Mouse (Mus musculus): ENCODE data around the gene Mafg. TPM values are rescaled to one million over a fixed set of nuclear protein-coding genes. Genes with fewer than 3 reads are reported as not detected.

The Mafg gene
- polyA plus RNA-seq (2012; rRNA removed), result 52.3 and 57.4 TPM in 2 replicates

GRCm38 (mm10) chr11:120633520-120634343 lies at the start of gene Mafg:
Mafg (minus strand) TSS chr11:120633600.

GRCm38 (mm10) chr11:120672687-120673593 lies 39.5 kb upstream of the Mafg start, which contains the start of gene Aspscr1:
Aspscr1 (plus strand) TSS chr11:120672973.

DNA sequence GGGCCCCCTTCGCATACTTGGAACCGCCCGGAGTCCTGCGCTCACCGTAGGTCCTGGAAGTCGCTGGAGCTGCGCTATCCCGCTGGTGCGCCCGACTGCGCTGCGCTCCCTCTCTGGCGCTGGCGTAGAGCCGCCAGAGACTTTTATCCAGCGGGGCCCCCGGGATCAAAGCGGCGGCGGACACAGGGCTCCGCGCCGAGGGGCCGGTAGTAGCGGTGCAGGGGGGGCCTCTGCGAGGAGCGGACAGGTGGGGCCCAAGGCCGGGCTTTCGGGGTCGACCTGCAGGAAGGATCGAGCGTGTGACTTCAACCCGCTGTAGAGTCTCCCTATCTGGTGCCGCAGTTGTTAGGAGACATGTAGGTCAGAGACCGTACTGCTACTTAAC lies 27.7 kb upstream of the Mafg start, which contains the start of gene Notum:
Gene Notum, minus strand, starts transcription at position 100 of the 385 bp plus-strand sequence.

DNA sequence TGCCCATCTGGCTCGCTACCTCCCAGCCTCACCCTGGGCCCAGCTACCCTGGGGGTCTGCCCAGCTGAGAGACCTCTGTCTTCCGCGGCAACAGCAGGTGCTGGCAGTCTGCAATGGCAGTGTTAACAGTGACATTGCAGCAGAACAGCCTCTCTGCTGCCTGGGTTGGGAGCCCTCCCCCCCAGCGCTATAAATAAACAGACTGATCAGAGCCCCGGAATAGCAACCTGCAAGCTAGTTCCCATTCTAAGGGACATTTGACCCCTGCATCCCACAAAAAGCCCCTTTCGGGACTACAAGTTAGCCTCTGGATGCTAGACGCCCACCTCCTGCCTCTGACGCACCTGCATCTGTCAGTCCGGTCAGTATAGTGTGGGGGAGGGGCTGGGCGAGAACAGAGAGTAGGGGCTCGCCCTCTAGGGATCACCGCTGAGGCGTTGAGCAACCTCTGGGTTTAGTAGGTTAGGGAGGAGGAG lies 14.6 kb upstream of the Mafg start, which contains the start of gene Myadml2:
Gene Myadml2, minus strand, starts transcription at position 158 of the 476 bp plus-strand sequence.

GRCm38 (mm10) chr11:120643601-120643987 lies 10.2 kb upstream of the Mafg start, which contains the start of gene Pycr1:
Pycr1 (minus strand) TSS chr11:120643769.

GRCm38 (mm10) chr11:120625152-120625775 lies 8.1 kb downstream of the Mafg start, which contains the start of gene Sirt7:
Sirt7 (minus strand) TSS chr11:120625240.

DNA sequence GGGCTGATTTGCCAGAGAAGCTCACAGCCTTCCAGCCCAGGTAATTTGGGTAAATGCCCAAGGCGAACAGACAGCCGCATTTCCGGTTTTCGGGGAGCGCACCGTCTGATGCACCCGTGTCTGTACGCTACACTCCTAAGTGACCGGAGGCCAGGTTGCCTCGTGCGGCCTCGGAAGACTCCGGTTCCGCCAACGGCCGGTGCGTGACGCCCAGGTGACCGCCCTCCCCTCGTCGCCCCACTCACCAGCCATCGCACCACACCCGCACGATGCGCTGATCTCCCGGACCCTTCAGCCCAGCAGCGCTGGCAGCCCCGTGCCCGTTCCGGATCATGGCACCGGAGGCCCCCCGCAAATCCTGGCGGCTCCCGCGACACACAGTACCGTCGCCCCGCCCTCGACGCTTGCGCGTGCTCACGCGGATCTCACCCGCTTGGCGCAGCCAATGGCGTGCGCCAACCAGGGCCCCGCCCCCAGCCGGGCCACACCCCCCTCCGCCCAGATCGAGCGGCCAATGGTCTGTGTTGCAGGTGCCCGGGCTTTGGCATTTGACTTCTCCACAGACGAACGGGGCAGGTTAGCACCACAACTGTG lies 15.8 kb downstream of the Mafg start, which contains the start of gene Pcyt2:
Gene Pcyt2, minus strand, starts transcription at position 418 of the 594 bp plus-strand sequence.

DNA sequence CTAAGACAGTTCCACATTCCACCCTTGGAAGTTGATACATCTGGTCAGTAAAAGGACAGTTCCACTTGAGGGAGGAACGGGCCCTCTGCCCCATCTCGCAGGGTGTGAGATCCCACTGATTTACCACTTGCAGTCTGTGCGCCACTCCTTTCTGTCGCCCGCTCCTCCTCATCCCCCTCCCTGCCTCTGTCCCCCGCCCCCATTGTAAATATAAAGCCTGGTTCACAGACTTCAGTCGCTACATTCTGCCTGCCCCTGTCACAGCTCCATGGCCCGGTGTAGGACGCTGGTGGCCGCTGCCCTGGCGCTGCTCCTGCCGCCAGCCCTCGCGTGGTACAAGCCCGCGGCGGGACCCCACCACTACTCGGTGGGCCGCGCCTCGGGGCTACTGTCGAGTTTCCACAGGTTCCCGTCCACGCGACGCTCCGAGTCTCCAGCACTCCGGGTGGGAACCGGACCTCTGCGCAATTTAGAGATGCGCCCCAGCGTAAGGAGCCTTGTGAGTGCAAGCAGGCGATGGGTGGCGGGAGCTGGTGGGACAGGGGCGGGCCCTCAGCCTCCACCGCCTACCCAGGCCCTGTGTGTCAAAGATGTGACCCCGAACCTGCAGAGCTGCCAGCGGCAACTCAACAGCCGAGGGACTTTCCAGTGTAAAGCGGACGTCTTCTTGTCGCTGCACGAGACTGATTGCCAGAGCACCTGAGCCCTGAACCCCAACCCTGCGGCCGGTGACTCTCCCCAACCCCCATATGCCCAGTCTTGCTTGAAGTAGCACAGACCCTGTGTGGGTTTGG lies 25.0 kb downstream of the Mafg start, which contains the start of gene Npb:
Gene Npb, plus strand, starts transcription at position 237 of the 794 bp plus-strand sequence.

GRCm38 (mm10) chr11:120598283-120598989 lies 35.0 kb downstream of the Mafg start, which contains the start of the genes Alyref and Anapc11:
Alyref (minus strand) TSS chr11:120598365.
Anapc11 (plus strand) TSS chr11:120598421.

DNA sequence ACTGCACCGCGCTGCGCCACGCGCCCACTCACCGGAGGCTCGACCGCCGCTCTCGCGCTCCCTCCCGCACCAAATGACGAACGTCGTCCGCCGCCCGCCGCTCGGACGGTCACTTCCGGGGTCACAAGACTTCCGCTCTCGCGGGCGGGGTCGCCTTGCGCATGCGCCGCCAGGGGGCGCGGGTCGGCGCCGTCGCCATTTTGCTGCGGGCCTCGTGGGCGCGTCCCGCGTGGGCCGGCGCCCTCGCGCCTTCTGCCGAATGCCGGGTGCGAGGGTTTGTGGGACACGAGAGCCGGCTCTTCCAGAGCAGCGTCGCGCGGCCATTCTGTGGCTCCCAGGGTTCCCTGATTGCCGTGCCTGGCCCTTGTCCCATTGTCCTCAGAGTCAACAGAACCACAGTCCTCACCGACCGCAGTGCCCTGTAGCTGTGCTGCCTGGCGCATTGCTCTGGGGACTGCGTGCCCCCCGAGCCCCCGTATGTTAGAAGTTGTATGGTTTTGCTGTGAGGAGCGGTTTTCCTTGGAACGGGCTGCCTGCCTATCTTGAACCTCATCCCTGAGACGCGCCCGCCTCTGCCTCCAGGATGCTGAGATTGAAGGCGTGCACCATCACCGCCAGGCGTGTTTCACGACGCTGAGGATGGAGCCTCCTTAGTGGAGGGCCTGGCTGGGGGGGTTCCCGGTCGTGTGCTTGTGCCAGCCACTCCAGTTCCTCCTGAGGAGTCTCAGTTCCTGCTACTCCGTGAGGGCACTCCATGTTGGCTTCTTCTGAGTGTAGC lies 51.7 kb downstream of the Mafg start, which contains the start of gene Arhgdia:
Gene Arhgdia, minus strand, starts transcription at position 135 of the 778 bp plus-strand sequence.

Other genes starting within 250 kb of the Mafg start
- gene Nploc4, start 195.9 kb downstream of the Mafg start, polyA plus RNA-seq (2012; rRNA removed), result 49.9 and 50.5 TPM in 2 replicates
- 0.14 TPM in 1 of 2 replicates, not detected in the other for gene Tspan10, start 191.0 kb downstream of the Mafg start, polyA plus RNA-seq (2012; rRNA removed)
- 0.29 and 0.44 TPM in 2 replicates for gene Pde6g, start 180.1 kb downstream of the Mafg start, polyA plus RNA-seq (2012; rRNA removed)
- 8.3 and 9.0 TPM in 2 replicates for gene Oxld1, start 175.5 kb downstream of the Mafg start, polyA plus RNA-seq (2012; rRNA removed)
- 34.1 and 34.7 TPM in 2 replicates for gene Ccdc137, start 175.5 kb downstream of the Mafg start, polyA plus RNA-seq (2012; rRNA removed)
- 40.3 and 40.8 TPM in 2 replicates for gene Arl16, start 166.0 kb downstream of the Mafg start, polyA plus RNA-seq (2012; rRNA removed)
- gene Mrpl12, start 149.0 kb downstream of the Mafg start, polyA plus RNA-seq (2012; rRNA removed), result 101 and 106 TPM in 2 replicates
- gene Slc25a10, start 141.8 kb downstream of the Mafg start, polyA plus RNA-seq (2012; rRNA removed), result 42.9 and 47.1 TPM in 2 replicates
- gene Gcgr, start 102.9 kb downstream of the Mafg start, polyA plus RNA-seq (2012; rRNA removed), result 0.25 and 1.1 TPM in 2 replicates
- gene Mcrip1, start 83.9 kb downstream of the Mafg start, polyA plus RNA-seq (2012; rRNA removed), result 208 and 216 TPM in 2 replicates
- gene Ppp1r27, start 82.5 kb downstream of the Mafg start, polyA plus RNA-seq (2012; rRNA removed), result 0.59 TPM in 1 of 2 replicates, not detected in the other
- 209 and 309 TPM in 2 replicates for gene P4hb, start 60.3 kb downstream of the Mafg start, polyA plus RNA-seq (2012; rRNA removed)
- gene Arhgdia, start 52.0 kb downstream of the Mafg start, polyA plus RNA-seq (2012; rRNA removed), result 455 and 517 TPM in 2 replicates
- gene Alyref, start 35.2 kb downstream of the Mafg start, polyA plus RNA-seq (2012; rRNA removed), result 136 and 151 TPM in 2 replicates
- 168 and 170 TPM in 2 replicates for gene Anapc11, start 35.2 kb downstream of the Mafg start, polyA plus RNA-seq (2012; rRNA removed)
- 0.73 and 1.2 TPM in 2 replicates for gene Npb, start 25.1 kb downstream of the Mafg start, polyA plus RNA-seq (2012; rRNA removed)
- gene Pcyt2, start 15.7 kb downstream of the Mafg start, polyA plus RNA-seq (2012; rRNA removed), result 272 and 279 TPM in 2 replicates
- 74.5 and 74.8 TPM in 2 replicates for gene Sirt7, start 8.4 kb downstream of the Mafg start, polyA plus RNA-seq (2012; rRNA removed)
- 22.8 and 29.0 TPM in 2 replicates for gene Pycr1, start 10.2 kb upstream of the Mafg start, polyA plus RNA-seq (2012; rRNA removed)
- gene Myadml2, start 14.6 kb upstream of the Mafg start, polyA plus RNA-seq (2012; rRNA removed), result 0.11 and 0.58 TPM in 2 replicates
- 1.9 and 3.2 TPM in 2 replicates for gene Notum, start 27.6 kb upstream of the Mafg start, polyA plus RNA-seq (2012; rRNA removed)
- gene Aspscr1, start 39.4 kb upstream of the Mafg start, polyA plus RNA-seq (2012; rRNA removed), result 88.0 and 94.4 TPM in 2 replicates
- 71.4 and 77.3 TPM in 2 replicates for gene Cenpx, start 80.1 kb upstream of the Mafg start, polyA plus RNA-seq (2012; rRNA removed)
- 125 and 127 TPM in 2 replicates for gene Lrrc45, start 80.3 kb upstream of the Mafg start, polyA plus RNA-seq (2012; rRNA removed)
- 346 and 390 TPM in 2 replicates for gene Rac3, start 87.9 kb upstream of the Mafg start, polyA plus RNA-seq (2012; rRNA removed)
- 11.1 and 11.3 TPM in 2 replicates for gene Dcxr, start 93.7 kb upstream of the Mafg start, polyA plus RNA-seq (2012; rRNA removed)
- 0.57 and 5.7 TPM in 2 replicates for gene Cbr2, start 98.5 kb upstream of the Mafg start, polyA plus RNA-seq (2012; rRNA removed)
- 1.6 and 1.7 TPM in 2 replicates for gene Hmga1b, start 129.2 kb upstream of the Mafg start, polyA plus RNA-seq (2012; rRNA removed)
- 103 and 114 TPM in 2 replicates for gene Rfng, start 150.6 kb upstream of the Mafg start, polyA plus RNA-seq (2012; rRNA removed)
- 278 and 290 TPM in 2 replicates for gene Gps1, start 150.7 kb upstream of the Mafg start, polyA plus RNA-seq (2012; rRNA removed)
- 48.0 and 49.8 TPM in 2 replicates for gene Dus1l, start 162.8 kb upstream of the Mafg start, polyA plus RNA-seq (2012; rRNA removed)
- gene Fasn, start 190.9 kb upstream of the Mafg start, polyA plus RNA-seq (2012; rRNA removed), result 238 and 256 TPM in 2 replicates